Mouse (Mus musculus): ENCODE results near the gene Fut1.

Fut1 gene

GRCm38 (mm10) chr7:45605704-45606289 lies 11.3 kb upstream of the Fut1 start:
- DNase-seq: no peak

GRCm38 (mm10) chr7:45609511-45609910 lies 7.6 kb upstream of the Fut1 start:
- DNase-seq: no peak

GRCm38 (mm10) chr7:45616277-45616676 lies 812 bp upstream of the Fut1 start:
- DNase-seq: no peak

GRCm38 (mm10) chr7:45618316-45618715 lies 1.2 kb downstream of the Fut1 start:
- DNase-seq: no peak

GRCm38 (mm10) chr7:45619592-45619991 lies 2.5 kb downstream of the Fut1 start:
- DNase-seq: no peak

GRCm38 (mm10) chr7:45621443-45621842 lies 4.4 kb downstream of the Fut1 start, which contains the start of gene Izumo1:
Izumo1 (plus strand) TSS chr7:45621811.
- DNase-seq: no peak

- no peak for DNase-seq
These were observed 6.4 kb downstream of the Fut1 start for GRCm38 (mm10) chr7:45623507-45623906.

- DNase-seq: no peak
These were observed 7.6 kb downstream of the Fut1 start for GRCm38 (mm10) chr7:45624718-45625117.

- DNase-seq: no peak
These were observed 8.4 kb downstream of the Fut1 start for GRCm38 (mm10) chr7:45625481-45625880.

GRCm38 (mm10) chr7:45626571-45627076 lies 9.5 kb downstream of the Fut1 start:
- no peak for DNase-seq

GRCm38 (mm10) chr7:45627261-45627660 lies 10.2 kb downstream of the Fut1 start, which contains the start of gene Rasip1:
Rasip1 (plus strand) TSS chr7:45627488.
- DNase-seq: no peak

- peak; percentile 81 to 95 for DNase-seq
These were observed 11.5 kb downstream of the Fut1 start for GRCm38 (mm10) chr7:45628364-45629294.

- DNase-seq: no peak
These were observed 13.2 kb downstream of the Fut1 start for GRCm38 (mm10) chr7:45630064-45630907.

- DNase-seq: no peak
These were observed 15.4 kb downstream of the Fut1 start for GRCm38 (mm10) chr7:45632499-45632898.

- no peak for DNase-seq
These were observed 18.0 kb downstream of the Fut1 start for GRCm38 (mm10) chr7:45634946-45635681.

GRCm38 (mm10) chr7:45635711-45636688 lies 18.9 kb downstream of the Fut1 start:
- DNase-seq: no peak

- DNase-seq: no peak
These were observed 20.6 kb downstream of the Fut1 start for GRCm38 (mm10) chr7:45637710-45638109.

GRCm38 (mm10) chr7:45638623-45639401 lies 21.7 kb downstream of the Fut1 start:
- no peak for DNase-seq

GRCm38 (mm10) chr7:45639561-45640027 lies 22.5 kb downstream of the Fut1 start, which contains the start of gene Mamstr:
Mamstr (plus strand) TSS chr7:45639977.
- DNase-seq: no peak

Data from spleen, adult 18-20 months (tissue).